Mouse (Mus musculus): Measurements from ENCODE around the gene Gm39115. TPM values are rescaled to one million over a fixed set of nuclear protein-coding genes. Genes with fewer than 3 reads are reported as not detected.

Gm39115 gene
- total RNA-seq, 2 experiments from 2014 or later, result not detected

GRCm38 (mm10) chr7:142095183-142095931 is 40.5 kb downstream of the Gm39115 start, which contains the start of gene Dusp8:
TSS of gene Dusp8 (minus strand) at chr7:142095843.
- peak; percentile 89 for DNase-seq

GRCm38 (mm10) chr7:142094301-142095143 is 41.3 kb downstream of the Gm39115 start:
- DNase-seq, result no peak

DNA sequence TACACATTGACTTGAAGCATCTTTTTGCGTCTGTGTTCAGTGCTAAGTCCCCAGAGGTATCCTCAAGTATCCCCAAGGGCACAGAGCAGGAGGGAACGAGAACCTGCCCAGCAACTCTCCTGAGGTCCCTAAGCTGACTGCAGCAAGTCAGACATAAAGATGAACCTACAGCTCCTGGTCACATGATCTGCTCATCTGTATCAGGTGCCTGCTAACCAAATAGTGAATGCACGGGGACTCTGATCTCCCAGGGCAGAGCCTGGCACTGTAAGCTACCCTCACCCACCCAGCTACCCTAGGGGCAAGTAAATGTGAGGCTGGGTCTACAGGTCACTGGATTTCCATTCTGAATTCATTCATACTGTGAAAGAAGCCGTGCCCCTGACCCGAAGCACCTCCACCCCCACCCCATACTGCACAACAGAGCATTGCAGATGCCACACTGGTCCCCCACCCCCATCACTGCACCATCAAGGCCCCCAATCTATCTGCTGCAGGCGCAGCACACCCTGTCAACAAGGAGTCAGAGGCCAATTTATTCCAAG is 42.1 kb downstream of the Gm39115 start:
- DNase-seq, result no peak

DNA sequence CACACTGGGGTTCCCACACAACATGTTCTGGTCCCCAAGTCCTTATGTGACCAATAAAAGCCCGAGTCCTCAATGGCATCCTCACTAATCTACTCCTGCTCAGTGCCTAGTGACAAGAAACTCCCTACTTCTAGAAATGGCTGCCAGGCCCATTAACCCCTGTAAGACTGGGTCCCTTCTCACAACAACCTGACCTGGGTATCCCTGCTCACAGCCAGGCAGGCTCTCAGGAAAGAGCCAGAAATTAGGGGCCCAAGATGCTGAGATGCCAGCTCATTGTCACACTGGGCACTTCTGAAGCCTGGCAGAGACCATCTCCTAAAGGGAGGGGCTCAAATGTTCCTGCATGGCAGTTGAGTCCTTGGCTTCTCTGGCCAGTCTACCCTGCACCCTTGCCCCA is 42.8 kb downstream of the Gm39115 start:
- DNase-seq, result no peak

GRCm38 (mm10) chr7:142091848-142092247 is 44.0 kb downstream of the Gm39115 start:
- DNase-seq, result no peak

DNA sequence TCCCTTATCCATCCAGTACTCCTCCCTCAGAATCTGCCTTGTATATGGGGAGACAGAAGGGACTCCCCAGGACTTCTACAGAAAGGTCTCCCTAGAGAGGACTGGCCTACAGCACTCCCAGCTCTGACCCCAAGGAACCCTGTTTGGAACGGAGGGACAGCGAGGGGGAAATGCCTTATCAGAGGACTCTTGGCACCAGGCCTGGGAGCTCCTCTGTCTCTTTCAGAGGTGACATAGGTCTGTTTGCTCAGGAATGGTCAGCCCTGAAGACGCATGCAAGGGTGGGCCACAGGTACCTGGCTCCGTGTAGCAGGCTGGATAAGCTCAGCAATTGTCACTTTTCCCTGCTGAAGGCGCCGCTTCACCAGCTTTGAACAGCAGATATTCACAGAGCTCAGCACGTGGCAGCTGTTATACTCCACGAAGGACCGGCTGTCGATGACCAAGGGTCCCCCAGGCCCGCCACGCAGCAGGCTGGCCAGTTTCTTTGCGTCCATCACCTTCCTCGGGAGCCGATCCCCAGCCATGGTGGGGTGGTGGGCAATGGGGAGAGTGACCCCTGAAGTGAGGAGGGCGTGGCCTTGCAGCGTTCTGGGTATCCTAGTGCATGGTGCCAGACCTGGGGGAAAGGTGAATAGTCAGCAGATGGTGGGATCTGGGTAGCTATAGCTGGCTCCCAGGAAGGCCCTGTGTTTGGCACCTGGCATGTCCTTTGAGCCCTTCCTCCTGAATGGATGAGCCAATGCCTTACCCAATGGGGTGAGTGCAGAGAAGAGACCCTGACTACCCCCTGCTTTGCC is 46.0 kb downstream of the Gm39115 start:
- no peak for DNase-seq

DNA sequence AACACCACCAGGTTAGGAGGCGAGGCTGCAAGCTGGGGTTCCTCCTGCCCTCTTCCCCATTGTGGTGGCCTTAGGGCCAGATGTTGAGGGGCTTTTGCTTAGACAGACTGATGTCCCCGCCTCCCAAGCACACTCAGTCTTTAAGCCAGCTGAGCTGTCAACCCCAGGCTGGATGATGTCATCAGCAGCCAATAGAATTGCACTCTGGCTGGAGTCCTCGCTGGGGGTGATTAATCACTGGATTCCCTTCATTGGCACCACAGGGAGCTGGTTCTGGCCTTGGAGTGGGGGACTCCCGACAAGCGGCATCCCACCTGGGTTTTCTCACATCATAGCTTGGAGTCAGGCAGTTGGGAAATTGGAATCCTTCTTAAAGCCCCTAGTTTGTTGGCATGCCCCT is 46.9 kb downstream of the Gm39115 start:
- no peak for DNase-seq

DNA sequence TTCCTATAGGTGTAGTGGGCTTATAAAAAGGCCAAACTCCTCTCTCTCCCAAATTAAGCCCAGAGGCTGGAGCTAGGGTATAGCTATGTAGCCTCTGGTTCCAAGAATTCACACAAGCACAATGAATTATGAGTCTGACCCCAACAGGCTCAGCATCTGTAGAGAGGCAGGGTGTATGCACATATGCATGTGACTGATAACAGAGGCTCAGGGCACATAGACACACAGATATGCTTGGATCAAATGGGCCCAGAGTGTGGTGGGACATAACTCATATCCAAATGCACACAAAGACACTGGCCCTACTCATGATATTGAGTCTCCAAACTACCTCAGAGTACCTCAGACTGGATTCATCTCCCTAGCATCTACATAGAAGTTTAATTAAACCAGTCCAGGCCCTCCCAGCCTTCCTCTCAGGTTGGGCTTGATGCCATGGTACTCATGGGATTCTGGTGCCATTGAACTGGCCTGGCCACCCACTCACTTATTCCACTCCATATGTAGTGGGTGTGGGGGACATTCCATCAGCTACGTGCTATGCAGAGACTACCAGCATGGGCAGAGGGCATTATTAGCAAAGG is 48.7 kb downstream of the Gm39115 start:
- DNase-seq, result no peak

DNA sequence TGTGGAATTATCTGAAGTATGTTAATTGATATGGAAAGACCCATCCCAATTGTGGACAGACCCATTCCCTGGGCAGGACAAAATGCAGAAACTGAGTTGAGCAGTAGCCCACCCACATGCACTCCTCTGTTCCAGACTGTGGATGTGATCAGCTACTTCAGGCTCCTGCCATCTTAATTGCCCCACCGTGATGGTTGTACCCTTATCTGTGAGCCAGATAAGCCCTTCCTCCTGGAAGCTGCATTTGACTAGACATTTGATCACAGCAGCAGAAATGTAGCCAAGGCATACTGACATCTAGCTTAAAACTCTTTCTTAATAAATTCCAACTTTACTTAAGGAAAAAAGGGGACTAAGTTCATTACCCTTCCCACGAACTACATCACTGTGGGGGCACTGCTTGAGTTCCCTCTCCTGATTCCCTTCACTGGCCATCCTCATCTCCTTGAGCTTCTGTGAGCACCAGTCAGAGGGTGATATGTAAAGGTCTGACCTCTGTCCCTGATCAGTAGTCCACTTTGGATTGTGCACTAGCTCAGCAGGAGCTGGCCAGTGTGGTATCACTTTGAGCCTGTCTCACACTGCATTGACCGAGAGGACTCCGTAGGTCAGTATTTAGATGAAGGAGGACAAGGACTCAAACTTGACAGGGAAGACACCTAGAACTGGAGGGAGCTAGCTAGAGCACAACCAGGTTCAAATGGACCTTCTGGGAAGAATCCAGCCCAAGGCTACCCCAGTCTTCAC is 49.5 kb downstream of the Gm39115 start:
- DNase-seq, result no peak

Other genes starting within 250 kb of the Gm39115 start
- gene Tollip, start 217.5 kb downstream of the Gm39115 start, total RNA-seq (2021), result 10 to 100 TPM; 26.3 to 28.5 TPM
- gene Brsk2, start 186.3 kb downstream of the Gm39115 start, total RNA-seq (2021), result under 1 TPM; 0.11 to 0.26 TPM
- gene Mob2, start 75.0 kb downstream of the Gm39115 start, total RNA-seq (2021), result 10 to 100 TPM; 37.8 to 42.9 TPM
- gene Dusp8, start 40.2 kb downstream of the Gm39115 start, total RNA-seq (2021), result 10 to 100 TPM; 16.8 to 46.3 TPM
- not detected for gene Gm45618, start 15.3 kb downstream of the Gm39115 start, total RNA-seq (2021)
- gene Gm45337, start 8.6 kb upstream of the Gm39115 start, total RNA-seq (2021), result not detected
- not detected for gene Gm29735, start 21.1 kb upstream of the Gm39115 start, total RNA-seq (2021)
- gene Gm4553, start 29.7 kb upstream of the Gm39115 start, total RNA-seq (2021), result not detected
- gene Krtap5-2, start 40.0 kb upstream of the Gm39115 start, total RNA-seq (2021), result not detected
- gene Gm10153, start 54.4 kb upstream of the Gm39115 start, total RNA-seq (2021), result not detected
- not detected for gene Krtap5-3, start 65.3 kb upstream of the Gm39115 start, total RNA-seq (2021)
- not detected for gene Gm7579, start 75.8 kb upstream of the Gm39115 start, total RNA-seq (2021)
- not detected for gene Krtap5-5, start 93.9 kb upstream of the Gm39115 start, total RNA-seq (2021)
- not detected for gene Gm40460, start 105.0 kb upstream of the Gm39115 start, total RNA-seq (2021)
- not detected for gene Gm2431, start 122.3 kb upstream of the Gm39115 start, total RNA-seq (2021)
- gene Gm4559, start 138.3 kb upstream of the Gm39115 start, total RNA-seq (2021), result not detected
- gene Krtap5-1, start 161.1 kb upstream of the Gm39115 start, total RNA-seq (2021), result not detected
- not detected for gene Krtap5-4, start 167.5 kb upstream of the Gm39115 start, total RNA-seq (2021)
- gene Ifitm10, start 237.7 kb upstream of the Gm39115 start, total RNA-seq (2021), result 1 to 10 TPM; 3.3 to 4.2 TPM
- gene Gm49369, start 246.6 kb upstream of the Gm39115 start, total RNA-seq (2021), result 1 to 10 TPM; 4.0 to 5.6 TPM